ENCODE assay signal across 8 mouse cellular contexts in the genomic region with DNA sequence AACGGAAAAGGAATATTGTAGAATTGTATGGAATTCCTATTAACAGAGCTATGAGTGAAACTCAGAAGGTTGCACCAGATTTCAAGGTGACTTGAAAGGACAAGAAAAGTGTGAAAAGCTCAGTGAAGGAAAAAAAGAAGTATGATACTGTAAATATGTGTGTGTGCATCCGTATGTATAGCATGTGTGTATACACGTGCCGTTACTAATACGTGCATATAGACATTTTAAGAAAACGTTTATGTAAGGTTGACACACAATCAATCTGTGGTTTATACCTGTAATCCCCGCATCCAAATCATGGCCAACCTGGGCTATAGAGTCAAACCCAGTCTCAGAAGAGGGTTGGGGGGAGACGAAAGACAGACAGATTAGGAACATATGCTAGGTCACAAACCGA. TPM values are rescaled to one million over a fixed set of nuclear protein-coding genes. Genes with fewer than 3 reads are reported as not detected.
DNase-seq lines count a peak whose midpoint lies in the region; ATAC-seq and TF ChIP-seq lines count a peak whose summit lies in the region.

No protein-coding gene starts in this region.

- ATAC-seq in lung, embryonic 16.5 days (ENCODE audit: low read depth) = 0 out of 2 replicates have a peak, but pooled peaks have one; percentile 0
- ATAC-seq in forebrain, embryonic 11.5 days (replicated peaks; ENCODE audit: low FRiP score) = peak; percentile 35
- no peak for ATAC-seq in limb, embryonic 13.5 days (ENCODE audit: low FRiP score, low read depth)

- TF ChIP-seq CTCF in small intestine, adult 2 months (IDR thresholded peaks at IDR 0.05; ENCODE audit: extremely low read depth, insufficient read length, insufficient replicate concordance, low read depth, low read length) = no peak

- H3K4me2 ChIP-seq in lung, embryonic 16.5 days (ENCODE audit: low read depth, low read length) = peak overlapping the region; percentile 97
- H3K4me2 ChIP-seq in forebrain, embryonic 11.5 days (ENCODE audit: low read depth, low read length, severe bottlenecking) = peak overlapping the region; percentile 74
- H3K4me2 ChIP-seq in limb, embryonic 13.5 days (replicated peaks) = peak overlapping the region; percentile 96

- H3K9ac ChIP-seq in lung, embryonic 16.5 days (ENCODE audit: low read length) = peak overlapping the region; percentile 90
- H3K9ac ChIP-seq in forebrain, embryonic 11.5 days (ENCODE audit: low read length) = peak overlapping the region; percentile 92
- H3K9ac ChIP-seq in limb, embryonic 13.5 days = peak overlapping the region; percentile 95

- H3K27ac ChIP-seq in lung, embryonic 16.5 days (ENCODE audit: low read length) = peak overlapping the region; percentile 97
- H3K27ac ChIP-seq in forebrain, embryonic 11.5 days (ENCODE audit: low read depth, low read length) = peak overlapping the region; percentile 77; the same call in 1 of the 2 replicates
- H3K27ac ChIP-seq in limb, embryonic 13.5 days = peak overlapping the region; percentile 94
- H3K27ac ChIP-seq in small intestine, adult 2 months (ENCODE audit: insufficient read depth, low read depth, low read length) = peak overlapping the region; percentile 92; the same call in 1 of the 2 replicates

- H3K36me3 ChIP-seq in lung, embryonic 16.5 days (ENCODE audit: control insufficient read depth, insufficient read depth, low read length) = no peaks in the 10 kb centered on the region
- no peaks in the 10 kb centered on the region for H3K36me3 ChIP-seq in forebrain, embryonic 11.5 days (ENCODE audit: control insufficient read depth, insufficient read depth, low read length)
- no peaks in the 10 kb centered on the region for H3K36me3 ChIP-seq in limb, embryonic 13.5 days
- no peaks in the 10 kb centered on the region for H3K36me3 ChIP-seq in small intestine, adult 2 months (ENCODE audit: control insufficient read depth, insufficient read depth, low read length)

- H3K27me3 ChIP-seq in lung, embryonic 16.5 days (ENCODE audit: control insufficient read depth, insufficient read depth, low read depth, low read length) = no peaks in the 10 kb centered on the region
- H3K27me3 ChIP-seq in forebrain, embryonic 11.5 days (ENCODE audit: control insufficient read depth, insufficient read depth, low read length) = no peaks in the 10 kb centered on the region
- H3K27me3 ChIP-seq in limb, embryonic 13.5 days = no peaks in the 10 kb centered on the region
- H3K27me3 ChIP-seq in small intestine, adult 2 months (ENCODE audit: control insufficient read depth, insufficient read depth, low read length) = no peaks in the 10 kb centered on the region

- no peaks in the 10 kb centered on the region for H3K9me3 ChIP-seq in lung, embryonic 16.5 days (ENCODE audit: control insufficient read depth, low read length)
- H3K9me3 ChIP-seq in forebrain, embryonic 11.5 days (ENCODE audit: control insufficient read depth, low read length) = no peaks in the 10 kb centered on the region
- 0 out of 2 replicates have a peak, but pooled peaks cover 4% of the 10 kb centered on the region for H3K9me3 ChIP-seq in limb, embryonic 13.5 days

- 21% methylated on average over 9 of the region's 9 CpGs for WGBS in lung, embryonic 16.5 days
- 25% methylated on average over 9 of the region's 9 CpGs for WGBS in forebrain, embryonic 11.5 days
- WGBS in limb, embryonic 13.5 days = 19% methylated on average over 9 of the region's 9 CpGs
- 24% methylated on average over 9 of the region's 9 CpGs for WGBS in small intestine, adult 2 months

- H3K4me3 ChIP-seq in lung, embryonic 16.5 days (ENCODE audit: low read length) = peak overlapping the region; percentile 83
- peak overlapping the region; percentile 98 for H3K4me3 ChIP-seq in forebrain, embryonic 11.5 days (ENCODE audit: low read depth, low read length)
- peak overlapping the region; percentile 98 for H3K4me3 ChIP-seq in limb, embryonic 13.5 days
- H3K4me3 ChIP-seq in small intestine, adult 2 months (ENCODE audit: low read depth, low read length) = no peak overlapping the region

- H3K4me1 ChIP-seq in lung, embryonic 16.5 days (replicated peaks; ENCODE audit: control insufficient read depth, insufficient read depth, low read length) = peaks cover 10% of the 10 kb centered on the region
- peaks cover 2% of the 10 kb centered on the region; the same call in 1 of the 2 replicates for H3K4me1 ChIP-seq in forebrain, embryonic 11.5 days (replicated peaks; ENCODE audit: control insufficient read depth, insufficient read depth, low read length)
- H3K4me1 ChIP-seq in limb, embryonic 13.5 days = peaks cover 21% of the 10 kb centered on the region
- peaks cover 8% of the 10 kb centered on the region; the same call in 1 of the 2 replicates for H3K4me1 ChIP-seq in small intestine, adult 2 months (ENCODE audit: control insufficient read depth, insufficient read depth, insufficient read length, low read length)

- no peak for DNase-seq in lung, postnatal 10 days
- DNase-seq in forebrain, embryonic 11.5 days (ENCODE audit: low spot score) = no peak
- no peak for DNase-seq in gastrocnemius, postnatal 10 days
- no peak for DNase-seq in cerebellum, postnatal 25 days
- no peak for DNase-seq in cerebellum, postnatal 10 days

- TF ChIP-seq POLR2A in small intestine, adult 2 months (IDR thresholded peaks at IDR 0.05; ENCODE audit: low read depth, low read length) = no peak

RNA-seq across cellular contexts. Expression of a gene that starts 0.4 kb away (rescaled TPM):
- polyA plus RNA-seq in lung, embryonic 16.5 days (2015; fragmentation: Nextera tagmentation; extraction: Ambion mirVana) = 36.0 and 37.0 TPM in 2 replicates
- polyA plus RNA-seq in forebrain, embryonic 11.5 days (2014; fragmentation: Nextera tagmentation; extraction: Ambion mirVana) = 47.9 and 55.1 TPM in 2 replicates
- polyA plus RNA-seq in limb, embryonic 13.5 days (2015; fragmentation: Nextera tagmentation; extraction: Ambion mirVana) = 43.3 and 44.0 TPM in 2 replicates
- polyA plus RNA-seq in small intestine, adult 2 months (2012; rRNA removed) = 13.1 and 26.2 TPM in 2 replicates
- 10 to 100 TPM; 57.6 to 59.3 TPM for total RNA-seq in gastrocnemius, postnatal 10 days (2021)

RNA-seq across cellular contexts. Expression of a gene that starts 0.7 kb away (rescaled TPM):
- 0.30 and 0.33 TPM in 2 replicates for polyA plus RNA-seq in lung, embryonic 16.5 days (2015; fragmentation: Nextera tagmentation; extraction: Ambion mirVana)
- polyA plus RNA-seq in forebrain, embryonic 11.5 days (2014; fragmentation: Nextera tagmentation; extraction: Ambion mirVana) = 0.55 and 0.72 TPM in 2 replicates
- 0.31 and 0.75 TPM in 2 replicates for polyA plus RNA-seq in limb, embryonic 13.5 days (2015; fragmentation: Nextera tagmentation; extraction: Ambion mirVana)
- not detected in 2 replicates for polyA plus RNA-seq in small intestine, adult 2 months (2012; rRNA removed)
- not detected for total RNA-seq in gastrocnemius, postnatal 10 days (2021)

RNA-seq across cellular contexts. Expression of a gene that starts 29.4 kb away (rescaled TPM):
- polyA plus RNA-seq in lung, embryonic 16.5 days (2015; fragmentation: Nextera tagmentation; extraction: Ambion mirVana) = 0.06 TPM in 1 of 2 replicates, not detected in the other
- not detected in 2 replicates for polyA plus RNA-seq in forebrain, embryonic 11.5 days (2014; fragmentation: Nextera tagmentation; extraction: Ambion mirVana)
- polyA plus RNA-seq in limb, embryonic 13.5 days (2015; fragmentation: Nextera tagmentation; extraction: Ambion mirVana) = 0.03 and 0.06 TPM in 2 replicates
- polyA plus RNA-seq in small intestine, adult 2 months (2012; rRNA removed) = 161 and 819 TPM in 2 replicates
- under 1 TPM; 0.05 to 0.18 TPM for total RNA-seq in gastrocnemius, postnatal 10 days (2021)

Comparison
In these comparisons a context has a peak if more than half of its experiments do, and no peak if none do; other contexts are left out.
1. RNA of a gene that starts 29.4 kb away (polyA plus RNA-seq): 161 to 819 TPM in small intestine, adult 2 months; 0.03 to 0.06 TPM in limb, embryonic 13.5 days, 0.06 TPM in lung, embryonic 16.5 days and not detected in forebrain, embryonic 11.5 days; every median in the first group is over 100 times any median in the second.
2. Peak in every context shown above with its lines, with median percentiles within 50 percentile points of each other: H3K27ac ChIP-seq, H3K4me2 ChIP-seq and H3K9ac ChIP-seq.